ENCODE assay signal across 25 mouse cellular contexts in the genomic region with DNA sequence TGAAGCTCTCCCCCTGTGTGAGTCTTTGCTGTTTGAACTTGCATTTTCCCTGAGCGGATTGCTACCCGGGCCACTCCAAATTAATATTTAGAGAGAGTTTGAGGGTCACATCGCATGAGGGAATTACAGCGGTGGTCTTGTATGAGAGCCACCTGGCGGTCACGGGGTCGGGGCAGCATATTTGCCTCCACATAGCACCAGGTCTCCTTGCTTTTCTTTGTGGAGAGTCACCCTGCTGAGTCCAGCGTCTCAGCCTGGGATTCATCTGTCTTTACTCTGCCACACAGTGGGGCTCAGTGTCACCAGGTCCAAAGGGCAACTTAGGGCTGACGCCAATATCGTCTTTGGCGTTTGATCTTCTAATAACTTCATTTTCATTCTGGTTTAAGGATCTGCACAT.
A peak's percentile ranks its signal among the peaks of the same experiment; 100 is the strongest.
DNase-seq lines count a peak whose midpoint lies in the region; ATAC-seq and TF ChIP-seq lines count a peak whose summit lies in the region.
"Had no signal": no experiment of that assay in that cellular context is flagged by ENCODE, and none has a peak within 500 bp of the region (broad histone marks: within the 10 kb centered on the region; RNA-seq: fewer than 3 reads in every experiment).

No protein-coding gene starts in this region.

- ATAC-seq in hindbrain, embryonic 16.5 days = no peak
- no peak for ATAC-seq in midbrain, postnatal 0 days (ENCODE audit: low FRiP score)
- ATAC-seq in midbrain, embryonic 13.5 days = no peak
- ATAC-seq: forebrain, embryonic 13.5 days had no signal

- H3K4me3 ChIP-seq in hindbrain, embryonic 10.5 days = no peak overlapping the region
- H3K4me3 ChIP-seq in hindbrain, embryonic 16.5 days (ENCODE audit: low read length) = no peak overlapping the region
- H3K4me3 ChIP-seq in midbrain, postnatal 0 days (ENCODE audit: low read depth, low read length) = no peak overlapping the region
- H3K4me3 ChIP-seq in midbrain, embryonic 13.5 days (replicated peaks) = no peak overlapping the region
- H3K4me3 ChIP-seq: erythroblast, embryonic 14.5 days; forebrain, embryonic 13.5 days; heart, adult 2 months; hindbrain, embryonic 12.5 days; layer of hippocampus, adult 2 months; left cerebral cortex, adult 2 months; limb, embryonic 12.5 days; liver, embryonic 15.5 days; neural tube, embryonic 13.5 days had no signal

- no peak overlapping the region for H3K27ac ChIP-seq in hindbrain, embryonic 10.5 days
- H3K27ac ChIP-seq in hindbrain, embryonic 16.5 days (ENCODE audit: low read depth, low read length) = no peak overlapping the region
- H3K27ac ChIP-seq in midbrain, postnatal 0 days (ENCODE audit: low read depth, low read length) = no peak overlapping the region
- no peak overlapping the region for H3K27ac ChIP-seq in midbrain, embryonic 13.5 days
- H3K27ac ChIP-seq: heart, adult 2 months; hindbrain, embryonic 12.5 days; limb, embryonic 12.5 days; liver, embryonic 15.5 days; neural tube, embryonic 13.5 days had no signal

- DNase-seq in hindbrain, embryonic 10.5 days (ENCODE audit: low spot score) = peak; percentile 62
- DNase-seq in midbrain, postnatal 0 days (ENCODE audit: low spot score) = no peak
- DNase-seq in embryo, embryonic 11 days = peak; percentile 47
- no peak for DNase-seq in thymus, adult 18-20 months
- DNase-seq: adrenal gland, postnatal 36 days; B cell, adult 2 months; cerebellum, adult 8-10 months; cerebellum, postnatal 25 days; heart, adult 2 months; heart, postnatal 14 days; kidney, adult 2 months; kidney, postnatal 36 days; lung, embryonic 14.5 days; midbrain, embryonic 14.5 days; right cerebral cortex, postnatal 14 days had no signal

- H3K4me1 ChIP-seq in hindbrain, embryonic 10.5 days (replicated peaks) = peaks cover 24% of the 10 kb centered on the region
- peaks cover 14% of the 10 kb centered on the region for H3K4me1 ChIP-seq in hindbrain, embryonic 16.5 days (ENCODE audit: control insufficient read depth, insufficient read depth, low read depth, low read length)
- no peaks in the 10 kb centered on the region for H3K4me1 ChIP-seq in midbrain, postnatal 0 days (ENCODE audit: insufficient read depth, low read length)
- H3K4me1 ChIP-seq in midbrain, embryonic 13.5 days (replicated peaks) = peaks cover 9% of the 10 kb centered on the region; the same call in 1 of the 2 replicates
- H3K4me1 ChIP-seq: liver, embryonic 15.5 days had no signal

- peaks cover 12% of the 10 kb centered on the region for H3K36me3 ChIP-seq in hindbrain, embryonic 10.5 days
- peaks cover 7% of the 10 kb centered on the region for H3K36me3 ChIP-seq in hindbrain, embryonic 16.5 days (ENCODE audit: control insufficient read depth, insufficient read depth, low read length)
- H3K36me3 ChIP-seq in midbrain, postnatal 0 days (ENCODE audit: insufficient read depth, low read length) = peaks cover 26% of the 10 kb centered on the region
- peaks cover 65% of the 10 kb centered on the region for H3K36me3 ChIP-seq in midbrain, embryonic 13.5 days
- H3K36me3 ChIP-seq: limb, embryonic 12.5 days; liver, embryonic 15.5 days had no signal

- H3K9me3 ChIP-seq in hindbrain, embryonic 10.5 days = no peaks in the 10 kb centered on the region
- H3K9me3 ChIP-seq in hindbrain, embryonic 16.5 days (ENCODE audit: control insufficient read depth, low read length) = no peaks in the 10 kb centered on the region
- no peaks in the 10 kb centered on the region for H3K9me3 ChIP-seq in midbrain, postnatal 0 days (ENCODE audit: low read length)
- no peaks in the 10 kb centered on the region for H3K9me3 ChIP-seq in midbrain, embryonic 13.5 days
- H3K9me3 ChIP-seq: forebrain, embryonic 13.5 days; hindbrain, embryonic 12.5 days; limb, embryonic 12.5 days; liver, embryonic 15.5 days; neural tube, embryonic 13.5 days had no signal

- peak; percentile 24 for TF ChIP-seq CTCF in midbrain, postnatal 0 days (IDR thresholded peaks at IDR 0.05)

- 40% methylated on average over 11 of the region's 11 CpGs for WGBS in hindbrain, embryonic 10.5 days
- 44% methylated on average over 11 of the region's 11 CpGs for WGBS in hindbrain, embryonic 16.5 days
- WGBS in midbrain, postnatal 0 days = 45% methylated on average over 11 of the region's 11 CpGs
- 45% methylated on average over 11 of the region's 11 CpGs for whole genome bisulfite sequencing in midbrain, embryonic 13.5 days

- no peaks in the 10 kb centered on the region for H3K27me3 ChIP-seq in hindbrain, embryonic 10.5 days (ENCODE audit: insufficient read depth, poor library complexity, severe bottlenecking)
- H3K27me3 ChIP-seq in hindbrain, embryonic 16.5 days (replicated peaks; ENCODE audit: control insufficient read depth, insufficient read depth, low read length) = no peaks in the 10 kb centered on the region
- no peaks in the 10 kb centered on the region for H3K27me3 ChIP-seq in midbrain, postnatal 0 days (ENCODE audit: insufficient read depth, low read length)
- H3K27me3 ChIP-seq in midbrain, embryonic 13.5 days = no peaks in the 10 kb centered on the region
- H3K27me3 ChIP-seq: forebrain, embryonic 13.5 days; hindbrain, embryonic 12.5 days; limb, embryonic 12.5 days; neural tube, embryonic 13.5 days had no signal

- H3K4me2 ChIP-seq in hindbrain, embryonic 16.5 days (ENCODE audit: low read length) = no peak overlapping the region
- H3K4me2 ChIP-seq in midbrain, postnatal 0 days (ENCODE audit: low read depth, low read length, poor library complexity, severe bottlenecking) = no peak overlapping the region
- no peak overlapping the region for H3K4me2 ChIP-seq in midbrain, embryonic 13.5 days (replicated peaks)
- H3K4me2 ChIP-seq: forebrain, embryonic 13.5 days; hindbrain, embryonic 12.5 days; limb, embryonic 12.5 days; liver, embryonic 15.5 days; lung, embryonic 14.5 days; neural tube, embryonic 13.5 days had no signal

- no peak overlapping the region for H3K9ac ChIP-seq in hindbrain, embryonic 16.5 days (ENCODE audit: low read depth, low read length)
- no peak overlapping the region for H3K9ac ChIP-seq in midbrain, postnatal 0 days (replicated peaks; ENCODE audit: low read length, poor library complexity, severe bottlenecking)
- H3K9ac ChIP-seq in midbrain, embryonic 13.5 days (replicated peaks) = no peak overlapping the region
- H3K9ac ChIP-seq: forebrain, embryonic 13.5 days; hindbrain, embryonic 12.5 days; limb, embryonic 12.5 days; liver, embryonic 15.5 days; lung, embryonic 14.5 days; neural tube, embryonic 13.5 days had no signal

Comparison
In these comparisons a context has a peak if more than half of its experiments do, and no peak if none do; other contexts are left out.
1. DNase-seq: peak in hindbrain, embryonic 10.5 days (single experiment) and embryo, embryonic 11 days (single experiment); none in midbrain, postnatal 0 days (single experiment) and thymus, adult 18-20 months (0 of 2).